Mouse (Mus musculus) erythroblast, embryonic 14.5 days (primary cell): ENCODE measurements at regions not wholly inside any gene's neighbourhood (a gene's known extent, or its start where the extent isn't known, plus 50 kb on each side); places are given as distances from the start of the nearest gene placed in this dataset.
"Not testable (repeated sequence)": the region's sequence is repeated elsewhere in the genome, so short reads cannot be mapped to it uniquely, and the experiment has no call there.

ENCODE experiments used
- H3K27me3 ChIP-seq: 2 replicates; pipeline ENCODE4 v1.6.1; 2012; ENCODE audit warnings: inconsistent platforms; ENCODE audit not compliant: control insufficient read depth
- H3K36me3 ChIP-seq: 2 replicates; pipeline ENCODE4 v1.6.1; 2012; ENCODE audit warnings: mild to moderate bottlenecking, inconsistent platforms; ENCODE audit not compliant: control insufficient read depth
- H3K4me1 ChIP-seq: 2 replicates; pipeline ENCODE4 v1.6.1; 2012; ENCODE audit warnings: inconsistent platforms; ENCODE audit not compliant: control insufficient read depth
- H3K4me3 ChIP-seq: replicated peaks from 2 replicates; pipeline ENCODE3; 2012; ENCODE audit warnings: moderate library complexity, mild to moderate bottlenecking, inconsistent platforms
- H3K9me3 ChIP-seq: 2 replicates; pipeline ENCODE4 v1.6.1; 2012; ENCODE audit warnings: low read length, inconsistent platforms, mixed read lengths; ENCODE audit not compliant: control insufficient read depth
- GATA1 ChIP-seq: IDR thresholded peaks from 2 replicates; pipeline ENCODE4 v1.6.1; 2012; ENCODE audit warnings: low read length, inconsistent platforms, mixed read lengths
- TAL1 ChIP-seq: IDR thresholded peaks from 3 replicates; pipeline ENCODE4 v1.6.1; 2012; ENCODE audit warnings: low read length, inconsistent platforms, mixed read lengths

- H3K36me3 ChIP-seq: no peaks in the 10 kb centered on the region
- no peak for TF ChIP-seq TAL1
- TF ChIP-seq GATA1: no peak
These were observed 597.7 kb upstream of the Cdh9 start for GRCm38 (mm10) chr15:16130862-16131261.

GRCm38 (mm10) chr15:16158164-16158563 lies 570.4 kb upstream of the Cdh9 start:
- Histone ChIP-seq H3K4me3 (no peak overlapping the region), H3K27me3 (no peaks in the 10 kb centered on the region), H3K36me3 (no peaks in the 10 kb centered on the region), H3K4me1 (no peaks in the 10 kb centered on the region), H3K9me3 (no peaks in the 10 kb centered on the region)
- TF ChIP-seq GATA1 (no peak), TAL1 (no peak)

More at GRCm38 (mm10) chr15:16130862-16131261, 597.7 kb upstream of the Cdh9 start:
- Histone ChIP-seq H3K4me1 (no peaks in the 10 kb centered on the region), H3K9me3 (no peaks in the 10 kb centered on the region), H3K4me3 (no peak overlapping the region), H3K27me3 (no peaks in the 10 kb centered on the region)

GRCm38 (mm10) chr15:16163969-16164368 lies 564.6 kb upstream of the Cdh9 start:
- Histone ChIP-seq H3K4me3 (no peak overlapping the region), H3K36me3 (no peaks in the 10 kb centered on the region)
- TF ChIP-seq GATA1: no peak
- no peak for TF ChIP-seq TAL1

GRCm38 (mm10) chr15:16213354-16213753 lies 515.2 kb upstream of the Cdh9 start:
- H3K9me3 ChIP-seq: no peaks in the 10 kb centered on the region
- no peak overlapping the region for H3K4me3 ChIP-seq
- H3K27me3 ChIP-seq: no peaks in the 10 kb centered on the region
- no peaks in the 10 kb centered on the region for H3K4me1 ChIP-seq
- no peaks in the 10 kb centered on the region for H3K36me3 ChIP-seq
- TF ChIP-seq TAL1 (no peak), GATA1 (no peak)

More at GRCm38 (mm10) chr15:16163969-16164368, 564.6 kb upstream of the Cdh9 start:
- Histone ChIP-seq H3K4me1 (no peaks in the 10 kb centered on the region), H3K27me3 (no peaks in the 10 kb centered on the region), H3K9me3 (no peaks in the 10 kb centered on the region)

GRCm38 (mm10) chr15:16221648-16222047 lies 506.9 kb upstream of the Cdh9 start:
- H3K4me1 ChIP-seq: no peaks in the 10 kb centered on the region
- TF ChIP-seq TAL1 (no peak), GATA1 (no peak)
- H3K9me3 ChIP-seq: no peaks in the 10 kb centered on the region; the same call in 1 of the 2 replicates
- H3K27me3 ChIP-seq: no peaks in the 10 kb centered on the region
- no peak overlapping the region for H3K4me3 ChIP-seq
- no peaks in the 10 kb centered on the region for H3K36me3 ChIP-seq

- no peaks in the 10 kb centered on the region for H3K36me3 ChIP-seq
- H3K4me3 ChIP-seq: no peak overlapping the region
- TF ChIP-seq GATA1 (no peak), TAL1 (no peak)
- H3K4me1 ChIP-seq: no peaks in the 10 kb centered on the region
- no peaks in the 10 kb centered on the region for H3K9me3 ChIP-seq
- H3K27me3 ChIP-seq: no peaks in the 10 kb centered on the region
These were observed 480.0 kb upstream of the Cdh9 start for GRCm38 (mm10) chr15:16248595-16248994.

- no peaks in the 10 kb centered on the region for H3K9me3 ChIP-seq
- H3K4me1 ChIP-seq: no peaks in the 10 kb centered on the region; the same call in 1 of the 2 replicates
- H3K36me3 ChIP-seq: no peaks in the 10 kb centered on the region
- no peak overlapping the region for H3K4me3 ChIP-seq
- TF ChIP-seq TAL1 (no peak), GATA1 (no peak)
- no peaks in the 10 kb centered on the region for H3K27me3 ChIP-seq
These were observed 443.4 kb upstream of the Cdh9 start for GRCm38 (mm10) chr15:16285166-16285565.

- H3K4me3 ChIP-seq, H3K4me1 ChIP-seq, H3K36me3 ChIP-seq, H3K9me3 ChIP-seq, H3K27me3 ChIP-seq: not testable (repeated sequence)
These were observed 434.0 kb upstream of the Cdh9 start for GRCm38 (mm10) chr15:16294553-16294952.

- TF ChIP-seq TAL1: no peak
- TF ChIP-seq GATA1: no peak
- H3K27me3 ChIP-seq: no peaks in the 10 kb centered on the region
- H3K36me3 ChIP-seq: no peaks in the 10 kb centered on the region
- H3K4me1 ChIP-seq: peaks cover 26% of the 10 kb centered on the region
- no peaks in the 10 kb centered on the region for H3K9me3 ChIP-seq
- no peak overlapping the region for H3K4me3 ChIP-seq
These were observed 418.9 kb upstream of the Cdh9 start for GRCm38 (mm10) chr15:16309678-16310077.

- Histone ChIP-seq H3K9me3 (no peaks in the 10 kb centered on the region), H3K36me3 (no peaks in the 10 kb centered on the region), H3K4me3 (no peak overlapping the region), H3K4me1 (peaks cover 40% of the 10 kb centered on the region), H3K27me3 (no peaks in the 10 kb centered on the region)
- peak; percentile 9; the same call in 1 of the 3 replicates for TF ChIP-seq TAL1
- no peak for TF ChIP-seq GATA1
These were observed 416.5 kb upstream of the Cdh9 start for GRCm38 (mm10) chr15:16311956-16312646.
